Mouse (Mus musculus): ENCODE data around the gene Cbx1.
"Not testable (repeated sequence)": the region's sequence is repeated elsewhere in the genome, so short reads cannot be mapped to it uniquely, and the experiment has no call there.

Gene Cbx1

GRCm38 (mm10) chr11:96839877-96840276 is 51.0 kb downstream of the Cbx1 start:
- no peak for DNase-seq

- DNase-seq, result no peak
Observed at GRCm38 (mm10) chr11:96840290-96840689, 51.4 kb downstream of the Cbx1 start.

GRCm38 (mm10) chr11:96843627-96844026 is 54.7 kb downstream of the Cbx1 start:
- DNase-seq, result no peak

GRCm38 (mm10) chr11:96847240-96847639 is 58.3 kb downstream of the Cbx1 start:
- DNase-seq, result no peak

GRCm38 (mm10) chr11:96848694-96849093 is 59.8 kb downstream of the Cbx1 start:
- DNase-seq, result no peak

- not testable (repeated sequence) for DNase-seq
Observed at GRCm38 (mm10) chr11:96849145-96849544, 60.2 kb downstream of the Cbx1 start.

GRCm38 (mm10) chr11:96849681-96850467 is 60.9 kb downstream of the Cbx1 start, which contains the start of gene Copz2:
TSS of gene Copz2 (plus strand) at chr11:96849870.
- no peak for DNase-seq

GRCm38 (mm10) chr11:96857446-96857845 is 68.5 kb downstream of the Cbx1 start:
- no peak for DNase-seq
